Mouse (Mus musculus) adrenal gland, postnatal 10 days (tissue): ENCODE data around the gene Fmo5. TPM values are rescaled to one million over a fixed set of nuclear protein-coding genes. Genes with fewer than 3 reads are reported as not detected.

Source experiments
- DNase-seq: peaks from one replicate; pipeline ENCODE4 v3.0.0; 2021; ENCODE audit warnings: mixed read lengths
- long read RNA-seq, 2 experiments: library from polyadenylated mRNA; stranded (forward); transcript quantifications; one replicate each; pipeline ENCODE4 v2.0.0; 2021
- total RNA-seq, 2 experiments: library from RNA; stranded (reverse); gene quantifications; 2 replicates each; pipeline ENCODE4 v1.2.3; 2021

Gene Fmo5
- total RNA-seq, result 10 to 100 TPM; 12.4 to 21.2 TPM
- long read RNA-seq, experiment 1, full-length matches to known transcripts, result 5 of 23 reads
- long read RNA-seq, experiment 1, partial matches to known transcripts, result 16 of 23 reads
- long read RNA-seq, experiment 1, other reads (novel, unspliced or antisense), result 2 of 23 reads
- long read RNA-seq, experiment 2, full-length matches to known transcripts, result 2 of 6 reads
- long read RNA-seq, experiment 2, partial matches to known transcripts, result 0 of 6 reads
- long read RNA-seq, experiment 2, other reads (novel, unspliced or antisense), result 4 of 6 reads

GRCm38 (mm10) chr3:97628391-97629001, at the start of gene Fmo5:
TSS of gene Fmo5 (plus strand) at chr3:97628804.
- peak; percentile 82 for DNase-seq

GRCm38 (mm10) chr3:97585383-97586160, 43.0 kb upstream of the Fmo5 start:
- DNase-seq, result peak; percentile 85

- DNase-seq, result no peak
Observed at GRCm38 (mm10) chr3:97587656-97588055, 40.9 kb upstream of the Fmo5 start.

GRCm38 (mm10) chr3:97590699-97591098, 37.9 kb upstream of the Fmo5 start:
- no peak for DNase-seq

- no peak for DNase-seq
Observed at GRCm38 (mm10) chr3:97593089-97593488, 35.5 kb upstream of the Fmo5 start.

GRCm38 (mm10) chr3:97594140-97594539, 34.5 kb upstream of the Fmo5 start:
- no peak for DNase-seq

GRCm38 (mm10) chr3:97595066-97595465, 33.5 kb upstream of the Fmo5 start:
- no peak for DNase-seq

GRCm38 (mm10) chr3:97596796-97597195, 31.8 kb upstream of the Fmo5 start:
- DNase-seq, result no peak

GRCm38 (mm10) chr3:97600050-97600832, 28.4 kb upstream of the Fmo5 start:
- DNase-seq, result no peak

- peak; percentile 54 for DNase-seq
Observed at GRCm38 (mm10) chr3:97609201-97609844, 19.3 kb upstream of the Fmo5 start.

- DNase-seq, result peak; percentile 95
Observed at GRCm38 (mm10) chr3:97609845-97610410, 18.7 kb upstream of the Fmo5 start, which contains the start of gene Chd1l. TSS of gene Chd1l (minus strand) at chr3:97610203.

- DNase-seq, result no peak
Observed at GRCm38 (mm10) chr3:97611021-97611420, 17.6 kb upstream of the Fmo5 start.

GRCm38 (mm10) chr3:97615154-97615553, 13.4 kb upstream of the Fmo5 start:
- DNase-seq, result no peak

GRCm38 (mm10) chr3:97615933-97616332, 12.7 kb upstream of the Fmo5 start:
- no peak for DNase-seq

- no peak for DNase-seq
Observed at GRCm38 (mm10) chr3:97617091-97617825, 11.3 kb upstream of the Fmo5 start.

- DNase-seq, result no peak
Observed at GRCm38 (mm10) chr3:97617899-97618298, 10.7 kb upstream of the Fmo5 start.

GRCm38 (mm10) chr3:97620657-97621056, 7.9 kb upstream of the Fmo5 start:
- DNase-seq, result no peak

- DNase-seq, result no peak
Observed at GRCm38 (mm10) chr3:97624611-97625010, 4.0 kb upstream of the Fmo5 start.

GRCm38 (mm10) chr3:97627893-97628292, 711 bp upstream of the Fmo5 start:
- no peak for DNase-seq

- DNase-seq, result no peak
Observed at GRCm38 (mm10) chr3:97629941-97630340, 1.3 kb downstream of the Fmo5 start.

GRCm38 (mm10) chr3:97630746-97631145, 2.1 kb downstream of the Fmo5 start:
- DNase-seq, result no peak
